Mouse (Mus musculus) kidney, postnatal 4 days (tissue): ENCODE results near the gene Cd247.

ENCODE experiments used
- DNase-seq, 2 experiments: peaks; one replicate each; pipeline ENCODE4 v3.0.0; 2021; ENCODE audit warnings: mixed read lengths in 2 of 2

Cd247 gene

GRCm38 (mm10) chr1:165855759-165856545 lies 67.5 kb downstream of the Cd247 start:
- DNase-seq = no peak

- no peak for DNase-seq
Observed at GRCm38 (mm10) chr1:165857279-165857678, 68.8 kb downstream of the Cd247 start.

- peak in 1 of 2 experiments; percentile 45 for DNase-seq
Observed at GRCm38 (mm10) chr1:165858356-165858755, 69.9 kb downstream of the Cd247 start.

GRCm38 (mm10) chr1:165860373-165861234 lies 72.1 kb downstream of the Cd247 start:
- DNase-seq = peak in 1 of 2 experiments; percentile 50

GRCm38 (mm10) chr1:165861235-165861609 lies 72.7 kb downstream of the Cd247 start:
- DNase-seq = no peak

GRCm38 (mm10) chr1:165862059-165862458 lies 73.6 kb downstream of the Cd247 start:
- no peak for DNase-seq

GRCm38 (mm10) chr1:165864864-165865795 lies 76.6 kb downstream of the Cd247 start:
- DNase-seq = no peak

- DNase-seq = no peak
Observed at GRCm38 (mm10) chr1:165866630-165867280, 78.3 kb downstream of the Cd247 start.

- DNase-seq = no peak
Observed at GRCm38 (mm10) chr1:165868659-165869058, 80.2 kb downstream of the Cd247 start.

- no peak for DNase-seq
Observed at GRCm38 (mm10) chr1:165874645-165875044, 86.2 kb downstream of the Cd247 start.

GRCm38 (mm10) chr1:165875520-165876284 lies 87.2 kb downstream of the Cd247 start:
- DNase-seq = no peak

- no peak for DNase-seq
Observed at GRCm38 (mm10) chr1:165878751-165879150, 90.3 kb downstream of the Cd247 start.

- DNase-seq = no peak
Observed at GRCm38 (mm10) chr1:165882146-165882900, 93.8 kb downstream of the Cd247 start.

- DNase-seq = no peak
Observed at GRCm38 (mm10) chr1:165891686-165892085, 103.2 kb downstream of the Cd247 start.

GRCm38 (mm10) chr1:165903596-165903995 lies 115.1 kb downstream of the Cd247 start:
- DNase-seq = no peak

- DNase-seq = no peak
Observed at GRCm38 (mm10) chr1:165908153-165908552, 119.7 kb downstream of the Cd247 start.

- DNase-seq = no peak
Observed at GRCm38 (mm10) chr1:165908806-165909205, 120.3 kb downstream of the Cd247 start.

GRCm38 (mm10) chr1:165909471-165909870 lies 121.0 kb downstream of the Cd247 start:
- no peak for DNase-seq

- no peak for DNase-seq
Observed at GRCm38 (mm10) chr1:165913720-165914415, 125.4 kb downstream of the Cd247 start.

GRCm38 (mm10) chr1:165914416-165914801 lies 125.9 kb downstream of the Cd247 start:
- no peak for DNase-seq
